Mouse (Mus musculus) c-Kit-positive CD71-negative TER-119-negative erythroid progenitor cells, embryonic 14.5 days (primary cell): ENCODE results near the gene Smarcc1.

Source experiments
- DNase-seq: peaks from one replicate; pipeline ENCODE4 v3.0.0-alpha.2; 2013; ENCODE audit warnings: low read depth

The Smarcc1 gene

DNA sequence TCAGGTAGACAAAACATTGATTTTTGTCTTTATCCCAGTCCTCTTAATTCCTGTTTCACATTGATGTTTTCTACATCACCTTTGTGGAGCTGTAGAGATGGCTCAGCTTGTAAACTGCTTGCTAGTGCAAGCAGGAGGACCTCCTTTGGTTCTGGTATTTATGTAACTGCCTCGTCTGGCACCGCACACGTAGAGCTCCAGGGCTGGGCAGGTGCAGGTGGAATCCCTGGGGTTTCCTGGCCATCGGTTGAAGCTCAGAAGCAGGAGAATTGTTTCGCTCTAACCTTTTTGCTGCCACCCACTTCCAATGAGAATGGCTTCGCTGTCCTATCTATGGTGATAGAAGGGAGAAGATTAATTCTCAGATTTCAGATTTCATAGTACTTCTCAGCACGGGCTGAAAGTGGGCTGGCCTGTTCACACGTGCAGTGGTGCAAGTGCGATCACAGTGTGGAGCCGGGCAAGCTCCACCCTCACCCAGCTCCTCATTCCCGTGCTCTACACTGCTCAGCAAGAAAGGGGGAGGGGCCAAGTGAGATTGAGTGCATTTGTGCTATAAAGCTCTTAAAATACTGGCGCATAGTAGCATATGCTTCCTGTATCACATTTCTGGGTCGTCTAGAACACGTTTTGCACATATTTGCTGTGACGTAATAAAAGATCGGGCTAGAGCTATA lies 113.0 kb downstream of the Smarcc1 start:
- DNase-seq = no peak

DNA sequence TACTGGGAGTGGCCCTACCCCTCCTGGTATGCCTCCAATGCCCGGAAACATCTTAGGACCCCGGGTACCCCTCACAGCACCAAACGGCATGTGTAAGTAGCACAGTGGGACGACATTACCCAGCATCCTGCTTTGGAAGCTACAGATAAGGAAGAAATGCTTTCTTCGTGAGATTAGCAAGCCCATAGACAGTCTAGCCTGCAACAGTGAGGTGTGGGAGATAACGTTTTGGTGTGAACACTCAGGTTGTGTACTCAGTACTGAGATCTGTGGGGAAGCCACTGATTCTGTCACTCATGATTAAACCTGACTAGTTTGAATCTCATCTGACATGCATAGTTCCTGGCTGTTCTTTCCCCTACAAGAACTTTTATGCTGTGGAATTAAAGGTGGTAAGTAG lies 117.5 kb downstream of the Smarcc1 start:
- no peak for DNase-seq

- no peak for DNase-seq
Observed at GRCm38 (mm10) chr9:110243221-110243833, 125.8 kb downstream of the Smarcc1 start, which contains the start of gene Cspg5. Gene Cspg5, plus strand, starts transcription at chr9:110243783.

DNA sequence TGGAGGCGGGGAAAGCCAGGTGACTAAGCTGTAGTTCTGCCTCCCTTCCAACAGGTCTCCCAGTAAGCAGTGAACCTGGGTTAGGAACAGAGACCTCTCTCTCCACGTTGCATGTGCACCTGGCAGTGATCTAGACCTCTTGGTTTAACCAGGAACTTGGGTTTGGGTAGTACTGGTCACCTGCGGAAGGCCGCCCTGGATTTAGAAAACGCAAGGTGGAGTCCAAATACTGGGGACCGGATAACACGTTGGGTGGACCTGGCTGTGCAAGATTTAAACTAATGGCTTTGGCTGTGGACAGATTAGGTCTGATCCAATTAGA lies 127.0 kb downstream of the Smarcc1 start:
- DNase-seq = no peak

GRCm38 (mm10) chr9:110244889-110245589 lies 127.5 kb downstream of the Smarcc1 start:
- no peak for DNase-seq

DNA sequence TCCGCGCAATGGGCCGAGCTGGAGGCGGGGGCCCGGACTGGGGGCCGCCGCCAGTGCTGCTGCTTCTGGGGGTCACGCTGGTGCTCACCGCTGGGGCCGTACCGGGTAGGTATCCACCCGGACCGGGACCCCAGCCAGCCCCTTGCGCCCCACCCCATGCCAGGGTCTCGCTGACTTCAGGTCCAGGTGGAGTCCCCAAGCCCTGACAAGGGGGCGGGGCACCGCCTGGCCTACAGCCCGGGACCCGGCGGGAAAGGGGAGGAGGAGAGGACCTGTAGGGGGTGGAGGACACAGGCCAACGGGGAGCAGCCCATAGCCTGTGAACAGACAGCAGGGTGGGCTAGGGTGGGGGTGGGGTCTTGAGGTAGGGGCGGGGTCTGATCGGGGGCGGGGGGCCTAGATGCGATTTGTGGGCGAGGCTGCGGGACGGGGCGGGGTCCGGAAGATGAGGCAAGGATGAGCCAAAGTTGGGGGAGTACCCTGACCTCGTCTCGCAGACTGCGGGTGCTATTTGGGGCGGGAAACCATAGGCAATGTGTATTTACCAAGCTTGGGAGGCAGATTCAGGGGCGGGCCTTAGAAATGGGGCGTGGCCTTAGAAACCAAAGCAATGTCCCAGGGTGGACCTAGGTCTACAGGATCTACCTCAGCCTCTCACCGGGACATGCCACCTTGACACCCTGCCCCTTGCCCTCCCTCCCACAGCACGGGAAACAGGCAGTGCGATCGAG lies 128.2 kb downstream of the Smarcc1 start:
- DNase-seq = no peak

GRCm38 (mm10) chr9:110246321-110246640 lies 128.8 kb downstream of the Smarcc1 start:
- no peak for DNase-seq

DNA sequence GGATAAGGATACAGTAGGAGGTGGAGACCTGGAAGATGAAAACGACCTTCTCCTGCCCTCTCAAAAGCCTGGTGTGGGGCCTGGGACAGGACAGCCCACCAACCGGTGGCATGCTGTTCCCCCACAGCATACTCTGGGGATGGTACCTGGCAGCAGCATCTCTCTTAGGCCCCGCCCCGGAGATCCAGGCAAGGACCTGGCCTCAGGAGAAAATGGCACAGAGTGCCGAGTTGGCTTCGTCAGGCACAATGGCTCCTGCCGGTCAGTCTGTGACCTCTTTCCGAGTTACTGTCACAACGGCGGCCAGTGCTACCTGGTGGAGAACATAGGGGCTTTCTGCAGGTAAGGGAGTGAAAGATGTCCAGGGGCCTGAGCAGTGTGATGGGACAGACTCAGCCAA lies 129.5 kb downstream of the Smarcc1 start:
- no peak for DNase-seq

GRCm38 (mm10) chr9:110248861-110249260 lies 131.4 kb downstream of the Smarcc1 start:
- no peak for DNase-seq

DNA sequence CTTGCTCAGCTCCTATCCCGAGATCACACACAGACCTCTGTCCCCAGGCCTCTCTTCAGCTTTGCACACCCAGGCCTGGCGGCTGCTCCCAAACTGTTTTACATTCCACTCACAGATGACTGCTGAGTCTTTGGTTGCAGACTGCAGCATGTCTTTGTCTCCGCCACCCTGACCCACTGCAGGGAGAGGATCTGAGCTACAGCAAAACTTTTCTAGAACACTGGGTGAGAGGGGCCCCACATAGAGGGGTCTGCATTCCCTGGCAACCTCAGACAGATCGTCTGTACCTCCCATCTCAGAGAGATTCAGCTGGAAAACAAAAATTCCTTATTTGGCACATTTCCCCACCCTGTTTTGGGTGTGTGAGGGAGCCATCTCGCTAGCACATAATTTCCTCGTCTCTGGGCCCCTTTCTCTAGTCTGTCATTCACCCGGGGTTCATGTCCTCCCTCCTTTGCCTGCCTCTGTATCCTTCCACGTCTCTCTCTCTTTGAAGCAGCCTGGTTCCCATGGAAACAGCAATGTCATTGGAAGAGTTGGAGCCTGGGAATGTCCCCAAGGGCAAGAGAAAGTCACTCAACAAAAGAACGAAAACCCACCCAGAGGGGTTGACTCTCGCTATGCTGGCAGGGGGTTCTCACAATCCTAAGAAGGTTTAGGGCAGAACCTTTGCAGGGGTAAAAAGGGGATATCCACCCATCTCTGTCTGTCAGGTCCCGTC lies 132.5 kb downstream of the Smarcc1 start:
- DNase-seq = no peak

- DNase-seq = no peak
Observed at GRCm38 (mm10) chr9:110250776-110251175, 133.3 kb downstream of the Smarcc1 start.

- DNase-seq = no peak
Observed at GRCm38 (mm10) chr9:110255407-110256019, 138.0 kb downstream of the Smarcc1 start.

GRCm38 (mm10) chr9:110258646-110259045 lies 141.1 kb downstream of the Smarcc1 start:
- DNase-seq = no peak

DNA sequence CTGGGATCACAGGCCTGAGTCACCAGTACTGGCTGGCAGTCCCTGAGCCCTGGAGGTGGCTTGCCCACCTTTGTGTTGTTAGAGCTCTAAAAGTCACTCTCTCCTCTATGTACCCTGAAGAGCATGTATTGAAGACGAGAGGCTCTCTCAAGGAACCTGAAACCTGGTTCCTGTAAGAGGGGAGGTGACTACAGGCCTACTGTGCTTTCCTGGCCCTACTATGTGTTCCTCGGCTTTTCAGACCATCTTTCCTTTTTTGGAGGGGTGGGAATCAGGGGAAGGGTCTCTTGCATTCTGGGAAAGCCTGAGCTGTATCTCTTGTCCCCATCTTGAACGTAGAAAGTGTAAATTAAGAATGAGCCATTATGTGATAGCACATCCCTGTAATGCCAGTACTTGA lies 141.6 kb downstream of the Smarcc1 start:
- no peak for DNase-seq

DNA sequence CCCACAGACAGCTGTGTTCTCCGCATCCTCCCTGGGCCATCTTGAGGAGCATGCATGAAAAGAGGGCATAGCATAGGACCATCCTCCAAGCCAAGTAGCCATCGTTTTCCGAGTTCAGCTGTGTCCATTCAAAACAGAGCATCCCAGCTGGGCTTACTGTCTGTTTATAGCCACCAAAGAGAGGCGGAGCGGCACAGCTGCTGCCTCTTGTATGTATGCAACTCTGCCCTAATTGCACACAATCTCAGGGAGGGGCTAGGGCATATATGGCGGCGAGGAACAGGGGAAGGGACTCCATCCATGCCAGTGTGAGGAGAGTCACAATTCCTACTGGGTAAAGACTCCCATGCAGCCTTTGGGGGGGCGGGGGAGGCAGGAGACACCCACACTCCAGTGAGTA lies 145.7 kb downstream of the Smarcc1 start:
- no peak for DNase-seq

- no peak for DNase-seq
Observed at GRCm38 (mm10) chr9:110264991-110265390, 147.5 kb downstream of the Smarcc1 start.

DNA sequence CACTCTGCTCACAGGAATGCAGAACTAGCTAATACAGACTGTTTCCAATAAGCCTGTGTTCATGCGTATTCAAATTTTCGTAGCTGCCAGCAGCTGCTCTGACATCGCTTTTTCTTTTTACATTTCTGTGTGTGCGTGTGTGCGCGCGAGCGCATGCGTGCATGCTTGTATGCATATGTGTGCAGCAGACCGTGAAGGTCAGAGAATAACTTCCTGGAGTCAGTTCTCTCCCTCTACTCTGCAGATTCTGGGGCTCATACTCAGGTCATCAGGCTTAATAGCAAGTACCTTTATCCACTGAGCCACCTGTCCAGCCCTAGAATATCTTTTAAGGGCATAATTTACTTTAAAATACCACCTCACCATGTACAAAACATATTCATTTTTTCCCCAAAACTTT lies 150.9 kb downstream of the Smarcc1 start:
- no peak for DNase-seq

- no peak for DNase-seq
Observed at GRCm38 (mm10) chr9:110272330-110272729, 154.8 kb downstream of the Smarcc1 start.

GRCm38 (mm10) chr9:110273507-110273906 lies 156.0 kb downstream of the Smarcc1 start:
- DNase-seq = no peak

GRCm38 (mm10) chr9:110275882-110276281 lies 158.4 kb downstream of the Smarcc1 start:
- no peak for DNase-seq

GRCm38 (mm10) chr9:110277431-110277881 lies 159.9 kb downstream of the Smarcc1 start:
- no peak for DNase-seq
